Mouse (Mus musculus) bone marrow macrophage, adult 2 months (primary cell): ENCODE measurements around the gene Tmem200c. TPM values are rescaled to one million over a fixed set of nuclear protein-coding genes. Genes with fewer than 3 reads are reported as not detected.

ENCODE experiments used
- H3K27ac ChIP-seq: 2 replicates; pipeline ENCODE4 v1.5.1; 2012; ENCODE audit warnings: low read depth, low read length; ENCODE audit not compliant: insufficient read depth
- H3K4me1 ChIP-seq: 2 replicates; pipeline ENCODE4 v1.6.1; 2012; ENCODE audit warnings: low read length; ENCODE audit not compliant: control insufficient read depth, insufficient read depth
- H3K4me3 ChIP-seq: 2 replicates; pipeline ENCODE4 v1.5.1; 2012; ENCODE audit warnings: mild to moderate bottlenecking, low read length, moderate library complexity; ENCODE audit not compliant: insufficient read depth
- CTCF ChIP-seq: IDR thresholded peaks from 2 replicates; pipeline ENCODE4 v1.5.1; 2012; ENCODE audit warnings: low read depth, mild to moderate bottlenecking, low read length, moderate library complexity
- POLR2A ChIP-seq: IDR thresholded peaks from 2 replicates; pipeline ENCODE4 v1.6.1; 2012; ENCODE audit warnings: mild to moderate bottlenecking, low read depth, low read length, borderline replicate concordance
- polyA plus RNA-seq: library from polyadenylated mRNA; stranded (reverse); fragments of >200 nt; gene quantifications from 2 replicates; pipeline ENCODE4 v1.2.4, GENCODE M21; 2012; ENCODE audit not compliant: missing spikeins, insufficient read depth, insufficient read length

Tmem200c gene
- polyA plus RNA-seq = not detected in 2 replicates

- H3K27ac ChIP-seq = no peak within 1 kb of the TSS
- no peak within 1 kb of the TSS for H3K4me3 ChIP-seq
- no peaks in the 10 kb centered on the region for H3K4me1 ChIP-seq
- TF ChIP-seq POLR2A (no peak), CTCF (no peak)
These were observed at the start of gene Tmem200c for GRCm38 (mm10) chr17:68826323-68826722. TSS of gene Tmem200c (plus strand) at chr17:68826623.

- TF ChIP-seq POLR2A = no peak
- TF ChIP-seq CTCF = no peak
- H3K27ac ChIP-seq = no peak overlapping the region
- H3K4me3 ChIP-seq = no peak overlapping the region
- no peaks in the 10 kb centered on the region for H3K4me1 ChIP-seq
These were observed 32.7 kb upstream of the Tmem200c start for GRCm38 (mm10) chr17:68793741-68794140.

- Histone ChIP-seq H3K4me3 (no peak overlapping the region), H3K4me1 (no peaks in the 10 kb centered on the region), H3K27ac (no peak overlapping the region)
- no peak for TF ChIP-seq POLR2A
- TF ChIP-seq CTCF = no peak
These were observed 10.2 kb downstream of the Tmem200c start for GRCm38 (mm10) chr17:68836655-68837012.

- no peaks in the 10 kb centered on the region for H3K4me1 ChIP-seq
- TF ChIP-seq CTCF (no peak), POLR2A (no peak)
- H3K27ac ChIP-seq = no peak overlapping the region
- no peak overlapping the region for H3K4me3 ChIP-seq
These were observed 10.8 kb downstream of the Tmem200c start for GRCm38 (mm10) chr17:68837013-68837858.

- no peak overlapping the region for H3K27ac ChIP-seq
- TF ChIP-seq CTCF (no peak), POLR2A (no peak)
- no peak overlapping the region for H3K4me3 ChIP-seq
- no peaks in the 10 kb centered on the region for H3K4me1 ChIP-seq
These were observed 11.4 kb downstream of the Tmem200c start for GRCm38 (mm10) chr17:68837859-68838194.

- no peak for TF ChIP-seq POLR2A
- TF ChIP-seq CTCF = no peak
- Histone ChIP-seq H3K4me1 (no peaks in the 10 kb centered on the region), H3K4me3 (no peak overlapping the region)
These were observed 13.6 kb downstream of the Tmem200c start for GRCm38 (mm10) chr17:68839888-68840571.

GRCm38 (mm10) chr17:68840572-68840939 is 14.1 kb downstream of the Tmem200c start:
- TF ChIP-seq POLR2A (no peak), CTCF (no peak)
- Histone ChIP-seq H3K4me1 (no peaks in the 10 kb centered on the region), H3K4me3 (no peak overlapping the region), H3K27ac (no peak overlapping the region)

More at GRCm38 (mm10) chr17:68839888-68840571, 13.6 kb downstream of the Tmem200c start:
- H3K27ac ChIP-seq = no peak overlapping the region

GRCm38 (mm10) chr17:68841097-68841891 is 14.9 kb downstream of the Tmem200c start:
- H3K4me1 ChIP-seq = no peaks in the 10 kb centered on the region
- H3K27ac ChIP-seq = no peak overlapping the region
- no peak for TF ChIP-seq POLR2A
- TF ChIP-seq CTCF = no peak
- no peak overlapping the region for H3K4me3 ChIP-seq

- Histone ChIP-seq H3K27ac (no peak overlapping the region), H3K4me1 (no peaks in the 10 kb centered on the region), H3K4me3 (no peak overlapping the region)
- TF ChIP-seq CTCF (no peak), POLR2A (no peak)
These were observed 15.4 kb downstream of the Tmem200c start for GRCm38 (mm10) chr17:68841892-68842252.

- Histone ChIP-seq H3K4me3 (no peak overlapping the region), H3K4me1 (no peaks in the 10 kb centered on the region), H3K27ac (no peak overlapping the region)
- no peak for TF ChIP-seq CTCF
- TF ChIP-seq POLR2A = no peak
These were observed 19.5 kb downstream of the Tmem200c start for GRCm38 (mm10) chr17:68845931-68846330.
